Mouse (Mus musculus) kidney, adult 8-10 months (tissue): ENCODE results near the gene Rgs10.
A peak's percentile ranks its signal among the peaks of the same experiment; 100 is the strongest.
"Not testable (repeated sequence)": the region's sequence is repeated elsewhere in the genome, so short reads cannot be mapped to it uniquely, and the experiment has no call there.

Experiments
- DNase-seq, 2 experiments: peaks; one replicate each; pipeline ENCODE4 v3.0.0; 2022

Gene Rgs10

GRCm38 (mm10) chr7:128340321-128340720 is 78.2 kb downstream of the Rgs10 start:
- not testable (repeated sequence) for DNase-seq

GRCm38 (mm10) chr7:128332896-128333295 is 85.7 kb downstream of the Rgs10 start:
- peak; percentile 38 to 49 for DNase-seq

GRCm38 (mm10) chr7:128330981-128331380 is 87.6 kb downstream of the Rgs10 start:
- no peak for DNase-seq

- DNase-seq: no peak
These were observed 93.6 kb downstream of the Rgs10 start for GRCm38 (mm10) chr7:128324977-128325376.
